Mouse (Mus musculus) 416B (cell line): ENCODE data around the gene R3hdm1.

Experiments
- DNase-seq: peaks from one replicate; pipeline ENCODE4 v3.0.0; 2011; ENCODE audit warnings: low read depth

R3hdm1 gene

GRCm38 (mm10) chr1:128102641-128103461, at the start of gene R3hdm1, which contains the start of gene Zranb3:
Gene R3hdm1, plus strand, starts transcription at chr1:128103301.
Gene Zranb3, minus strand, starts transcription at chr1:128103047.
- peak; percentile 100 for DNase-seq

GRCm38 (mm10) chr1:128057269-128057668, 45.8 kb upstream of the R3hdm1 start:
- DNase-seq: peak; percentile 20

DNA sequence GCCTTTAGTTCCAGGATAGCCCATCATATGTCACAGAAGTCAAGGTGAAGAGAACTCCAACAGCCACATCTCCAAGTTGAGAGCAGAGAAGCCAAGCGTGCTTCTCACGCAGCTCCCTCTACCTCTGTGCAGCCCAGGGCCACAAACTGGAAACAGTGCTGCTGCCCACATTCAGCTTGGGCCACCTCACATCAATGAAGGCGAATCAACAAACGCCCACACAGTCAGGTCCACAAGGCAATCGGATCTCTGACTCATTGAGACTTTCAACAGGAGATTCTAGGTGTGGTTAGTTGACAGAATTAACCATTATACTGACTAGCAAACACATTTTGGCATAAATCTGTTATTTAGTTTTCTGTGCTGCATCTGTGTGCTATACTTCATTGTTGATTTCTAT, 44.5 kb upstream of the R3hdm1 start:
- no peak for DNase-seq

DNA sequence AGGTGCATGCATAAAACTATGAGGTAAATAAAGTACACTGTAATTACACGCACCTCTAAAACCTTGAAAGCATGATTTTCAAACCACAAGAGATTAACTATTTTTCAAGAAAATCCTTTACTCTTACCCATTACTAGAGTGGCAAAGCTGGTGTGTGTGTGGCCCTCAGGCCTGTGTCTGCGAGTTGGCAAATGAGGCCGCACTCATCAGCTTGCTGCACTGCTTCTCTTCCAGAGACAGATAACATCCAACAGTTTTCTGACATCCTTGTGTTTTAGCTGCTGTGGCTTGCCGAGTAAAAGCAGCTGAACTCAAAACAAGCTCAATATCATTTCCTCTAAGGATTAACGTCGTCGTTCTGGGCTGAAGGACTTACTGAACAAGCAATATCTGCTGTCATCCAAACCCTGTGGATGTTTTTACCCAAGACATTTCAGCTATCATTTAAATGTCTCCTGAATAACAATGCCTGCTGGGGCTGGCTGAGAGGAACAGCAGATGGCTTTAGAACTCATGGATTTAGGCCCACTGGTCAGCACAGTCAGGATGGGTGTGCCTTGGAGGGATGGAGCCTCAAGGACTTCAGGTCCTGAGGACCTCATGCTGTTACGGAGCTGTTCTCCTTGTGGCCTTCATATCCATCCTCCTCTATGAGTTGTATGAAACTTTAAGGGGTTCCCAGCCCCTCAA, 42.3 kb upstream of the R3hdm1 start:
- no peak for DNase-seq

DNA sequence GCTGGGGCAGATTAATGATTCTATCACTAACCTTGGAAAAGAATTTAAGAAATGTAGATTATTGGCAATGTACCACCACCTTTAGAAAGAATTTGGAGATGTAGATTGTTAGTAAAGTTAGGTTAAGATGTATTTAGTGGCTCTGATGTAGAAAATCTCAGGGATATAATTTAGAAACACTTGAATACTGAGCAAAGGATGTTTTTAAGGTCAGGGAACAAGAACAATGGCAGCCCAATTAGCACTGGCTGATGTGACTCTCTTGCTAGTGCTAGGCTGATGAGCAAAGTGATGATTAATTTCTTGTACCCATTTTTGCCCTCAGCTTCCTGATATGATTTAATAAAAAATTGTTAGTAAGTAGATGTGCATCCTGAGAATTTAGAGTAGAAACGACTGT, 41.7 kb upstream of the R3hdm1 start:
- DNase-seq: no peak

DNA sequence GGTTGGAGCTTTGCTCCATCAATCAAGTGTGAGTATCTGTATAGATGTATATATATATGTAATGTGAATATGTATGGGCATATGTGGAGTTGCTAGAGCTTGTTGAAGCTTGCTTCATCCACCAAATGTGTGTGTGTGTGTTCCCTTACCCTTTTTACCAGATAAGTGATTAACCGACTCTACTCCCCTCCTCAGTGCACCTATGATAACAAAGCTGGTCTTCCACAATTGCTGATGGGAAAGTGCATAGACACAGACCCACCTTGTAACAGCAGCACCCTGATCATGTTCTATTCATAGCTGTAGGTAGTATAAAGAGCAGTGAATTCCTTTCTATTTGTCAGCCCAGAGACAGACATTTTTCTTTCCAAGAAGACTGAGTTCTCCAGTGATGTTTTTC, 40.9 kb upstream of the R3hdm1 start:
- no peak for DNase-seq

DNA sequence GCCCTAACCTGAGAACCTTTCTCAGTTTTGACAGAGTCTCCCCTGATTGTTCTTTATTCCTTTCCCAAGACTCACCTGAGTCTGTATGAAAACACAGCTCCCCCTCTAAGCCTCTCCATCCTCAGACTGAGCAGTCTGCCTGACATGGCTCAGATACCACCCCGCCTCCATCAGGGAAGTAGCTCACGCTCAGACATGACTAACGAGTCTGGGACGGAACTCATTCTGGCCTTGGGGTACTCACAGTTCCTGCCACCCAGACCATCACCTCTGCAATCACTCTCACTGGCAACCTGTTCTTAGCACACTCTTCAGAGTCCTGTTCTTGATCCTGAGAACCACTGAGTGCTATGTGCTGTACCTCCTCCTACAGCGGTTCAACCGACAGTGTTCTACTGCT, 38.4 kb upstream of the R3hdm1 start:
- no peak for DNase-seq

- DNase-seq: peak; percentile 92
These were observed 34.1 kb upstream of the R3hdm1 start for GRCm38 (mm10) chr1:128068945-128069397.

- DNase-seq: peak; percentile 22
These were observed 33.1 kb upstream of the R3hdm1 start for GRCm38 (mm10) chr1:128070003-128070402.

GRCm38 (mm10) chr1:128073051-128073450, 30.1 kb upstream of the R3hdm1 start:
- DNase-seq: no peak

GRCm38 (mm10) chr1:128076791-128077479, 26.2 kb upstream of the R3hdm1 start:
- peak; percentile 27 for DNase-seq

DNA sequence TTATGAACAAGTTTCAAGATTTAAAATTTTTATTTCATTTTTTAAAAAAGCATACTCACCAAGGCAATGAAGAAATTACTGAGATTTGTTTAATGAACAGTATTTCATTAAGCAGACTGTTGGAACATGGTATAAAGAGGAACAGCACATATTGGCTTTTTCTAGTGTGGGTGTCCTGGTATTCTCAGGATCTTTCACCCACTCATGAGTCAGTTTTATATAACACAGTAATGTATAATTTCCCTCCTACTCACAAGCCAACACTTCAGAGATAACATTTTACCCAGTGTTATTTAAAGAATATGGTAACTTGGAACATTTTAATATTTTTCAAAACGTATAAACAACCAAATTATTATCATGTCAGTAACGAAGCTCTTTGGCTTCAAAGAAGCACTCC, 25.3 kb upstream of the R3hdm1 start:
- no peak for DNase-seq

- DNase-seq: no peak
These were observed 24.5 kb upstream of the R3hdm1 start for GRCm38 (mm10) chr1:128078646-128079045.

DNA sequence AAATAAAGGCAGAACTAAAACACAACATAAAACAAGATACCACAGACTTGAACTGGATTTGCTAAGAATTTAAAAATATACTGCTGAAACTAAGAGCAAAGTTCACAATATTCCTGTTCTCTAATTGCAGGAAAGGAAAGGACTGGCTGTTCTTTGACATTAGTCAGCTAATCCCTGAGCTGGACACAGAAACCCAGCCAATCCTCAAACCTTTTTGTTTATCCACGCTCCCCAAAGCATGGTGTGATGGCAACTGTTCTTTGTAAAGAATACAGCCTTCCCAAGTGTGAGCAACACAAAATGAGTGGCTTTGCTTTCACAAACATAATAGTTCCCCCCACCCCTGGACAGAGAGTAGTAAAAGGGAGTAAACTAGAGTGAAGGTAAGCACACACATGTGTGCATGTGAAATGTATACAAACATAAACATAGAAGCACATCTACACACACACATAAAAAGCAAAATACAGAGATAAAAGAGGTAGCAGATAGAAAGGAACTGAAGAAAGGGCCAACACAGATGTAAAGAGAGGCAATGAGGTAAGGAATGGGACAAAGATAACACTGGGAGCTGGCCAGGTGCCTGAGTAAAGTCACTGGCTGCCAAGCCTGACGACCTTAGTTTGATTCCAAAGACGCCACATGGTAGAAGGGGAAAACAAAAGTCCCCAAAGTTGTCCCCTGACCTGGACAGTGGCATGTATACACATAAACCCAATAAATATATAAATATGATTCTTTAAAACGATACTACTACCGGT, 22.0 kb upstream of the R3hdm1 start:
- DNase-seq: no peak

DNA sequence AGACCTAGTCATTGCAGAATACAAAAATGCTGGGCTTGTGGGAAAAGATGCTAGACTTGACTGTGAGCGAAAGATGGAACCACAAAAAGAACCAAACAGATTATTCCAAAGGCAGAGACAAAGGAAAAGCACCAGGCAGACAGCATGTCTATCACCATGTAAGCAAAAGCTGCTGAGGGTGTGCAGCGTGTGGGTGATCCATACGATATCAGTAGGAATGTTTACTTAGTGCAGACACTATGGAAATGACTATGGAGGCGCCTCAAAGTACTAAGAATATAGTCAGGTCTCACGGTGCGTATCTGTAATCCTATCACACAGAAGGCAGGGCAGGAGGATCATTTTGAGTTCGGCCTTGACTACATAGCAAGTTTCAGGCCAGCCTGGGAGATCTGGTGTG, 21.2 kb upstream of the R3hdm1 start:
- no peak for DNase-seq

- no peak for DNase-seq
These were observed 20.3 kb upstream of the R3hdm1 start for GRCm38 (mm10) chr1:128082800-128083199.

DNA sequence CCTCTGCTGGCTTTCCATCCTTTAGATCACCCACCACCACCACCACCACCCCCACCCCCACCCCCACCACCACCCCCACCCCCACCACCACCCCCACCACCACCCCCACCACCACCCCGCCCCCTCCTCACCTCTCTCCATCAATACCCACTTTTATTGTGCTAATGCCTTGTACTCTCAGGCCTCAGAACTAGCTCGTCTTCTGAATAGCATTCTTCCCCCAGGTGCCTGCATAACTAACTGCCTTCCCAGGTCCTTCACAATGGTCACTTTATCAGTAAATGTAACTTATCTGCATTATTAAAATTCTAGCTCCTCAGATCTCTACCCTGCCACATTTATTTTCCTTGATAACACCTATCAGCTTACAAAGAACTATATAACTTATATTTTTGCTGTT, 8.4 kb upstream of the R3hdm1 start:
- no peak for DNase-seq

DNA sequence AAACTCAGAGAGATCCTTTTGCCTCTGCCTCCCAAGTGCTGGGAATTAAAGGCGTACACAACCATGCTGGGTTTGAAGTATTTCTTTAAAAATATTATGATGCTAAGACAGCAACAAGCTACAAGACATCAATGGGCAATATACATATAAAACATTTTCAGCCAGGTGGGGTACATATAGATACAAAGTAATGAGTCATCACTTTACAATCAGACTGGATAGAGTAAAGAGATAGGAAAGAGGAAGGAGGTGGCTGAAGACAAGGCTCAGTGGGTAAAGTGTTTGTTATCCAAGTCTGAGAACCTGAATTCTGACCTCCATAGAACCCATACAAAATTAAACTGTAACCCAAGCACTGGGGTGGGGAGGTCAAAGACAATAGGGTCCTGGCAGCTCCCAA, 4.8 kb upstream of the R3hdm1 start:
- no peak for DNase-seq

GRCm38 (mm10) chr1:128102251-128102640, 855 bp upstream of the R3hdm1 start:
- no peak for DNase-seq

GRCm38 (mm10) chr1:128103520-128104088, 503 bp downstream of the R3hdm1 start:
- DNase-seq: peak; percentile 57

DNA sequence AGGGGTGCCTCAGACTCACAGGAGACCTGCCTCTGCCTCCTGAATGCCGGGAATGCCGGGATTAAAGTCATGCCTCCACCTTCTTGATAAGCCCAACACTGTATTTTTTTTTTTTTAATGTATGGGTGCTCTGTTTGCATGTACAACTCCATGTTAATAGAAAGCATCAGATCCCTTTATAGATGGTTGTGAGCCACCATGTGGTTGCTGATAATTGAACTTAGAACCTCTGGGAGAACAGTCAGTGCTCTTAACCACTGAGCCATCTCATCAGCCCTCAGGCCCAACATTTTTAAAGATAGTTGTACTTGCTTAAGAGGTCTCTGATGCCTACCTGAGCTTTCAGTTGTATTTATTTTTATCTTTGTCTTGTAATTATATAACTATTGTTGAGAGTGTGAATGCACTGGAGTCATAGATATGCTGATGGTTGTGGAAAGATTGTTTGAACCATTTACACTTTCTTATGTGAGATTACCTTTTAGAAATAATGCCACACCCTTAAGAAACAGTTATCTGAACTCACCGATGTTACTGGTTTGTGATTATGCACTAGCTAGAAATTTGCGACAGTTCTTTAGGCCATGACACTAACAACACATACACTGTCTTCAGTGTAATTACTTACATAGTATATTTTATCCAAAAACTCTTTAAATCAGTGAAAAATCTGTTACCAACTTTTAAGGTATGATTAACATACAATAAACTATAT, 18.0 kb downstream of the R3hdm1 start:
- DNase-seq: no peak
